Mouse (Mus musculus) midbrain, embryonic 15.5 days (tissue): Measurements from ENCODE around the gene Chrnb2. TPM values are rescaled to one million over a fixed set of nuclear protein-coding genes. Genes with fewer than 3 reads are reported as not detected.

Experiments used
- ATAC-seq: fragments of 200-750 bp; cut with Nextera tagmentation; replicated peaks from 2 replicates; pipeline ENCODE4 v1.8.0; 2017; ENCODE audit warnings: moderate TSS enrichment
- H3K27ac ChIP-seq: fragments of 300-500 bp; sonication (generic); 2 replicates; pipeline ENCODE4 v1.5.1; 2015; ENCODE audit warnings: mild to moderate bottlenecking, inconsistent platforms
- H3K27me3 ChIP-seq: fragments of 300-500 bp; sonication (generic); replicated peaks from 2 replicates; pipeline ENCODE4 v1.6.1; 2015; ENCODE audit warnings: inconsistent platforms
- H3K36me3 ChIP-seq: fragments of 300-500 bp; sonication (generic); replicated peaks from 2 replicates; pipeline ENCODE4 v1.6.1; 2015; ENCODE audit warnings: inconsistent platforms
- H3K4me1 ChIP-seq: fragments of 300-500 bp; sonication (generic); 2 replicates; pipeline ENCODE4 v1.6.1; 2015; ENCODE audit warnings: inconsistent platforms
- H3K4me2 ChIP-seq: fragments of 300-500 bp; sonication (generic); 2 replicates; pipeline ENCODE4 v1.6.1; 2015; ENCODE audit warnings: inconsistent platforms, mild to moderate bottlenecking, moderate library complexity
- H3K4me3 ChIP-seq: fragments of 300-500 bp; sonication (generic); 2 replicates; pipeline ENCODE4 v1.5.1; 2015; ENCODE audit warnings: mild to moderate bottlenecking, inconsistent platforms
- H3K9ac ChIP-seq: fragments of 300-500 bp; sonication (generic); 2 replicates; pipeline ENCODE4 v1.6.1; 2015; ENCODE audit warnings: mild to moderate bottlenecking, inconsistent platforms
- H3K9me3 ChIP-seq: fragments of 300-500 bp; sonication (generic); 2 replicates; pipeline ENCODE4 v1.6.1; 2016; ENCODE audit warnings: inconsistent platforms
- WGBS: fragments of 180-500 bp; shearing (Covaris S2); methylation state at CpG from one replicate; pipeline ENCODE4 v1.1.7; 2015; ENCODE audit warnings: mixed read lengths; 5-methylcytosine and 5-hydroxymethylcytosine counted together
- polyA plus RNA-seq: library from polyadenylated mRNA; unstranded; fragments of >200 nt; fragmentation: Nextera tagmentation; extraction: Ambion mirVana; gene quantifications from 2 replicates; pipeline ENCODE4 v1.2.1, GENCODE M21; 2015

Chrnb2 gene
- polyA plus RNA-seq, 1 experiment from 2014 or later, result 33.4 TPM

DNA sequence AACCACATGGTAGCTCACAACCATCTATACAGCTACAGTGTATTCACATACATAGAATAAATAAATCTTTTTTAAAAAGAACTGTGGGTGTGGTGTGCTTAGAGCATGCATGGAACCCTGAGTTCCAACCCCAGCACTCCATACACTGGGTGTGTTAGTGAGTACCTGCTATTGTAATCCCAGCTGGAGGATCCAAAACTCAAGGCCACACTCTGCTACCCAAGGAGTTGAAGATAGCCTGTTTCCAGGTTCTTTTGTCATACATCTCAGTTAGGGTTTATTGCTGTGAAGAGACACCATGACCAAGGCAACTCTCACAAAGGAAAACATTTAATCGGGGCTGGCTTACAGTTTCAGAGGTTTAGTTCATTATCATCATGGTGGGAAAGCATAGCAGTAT, 65.5 kb downstream of the Chrnb2 start:
- Histone ChIP-seq H3K4me1 (no peaks in the 10 kb centered on the region), H3K9ac (no peak overlapping the region), H3K4me3 (no peak overlapping the region), H3K27me3 (no peaks in the 10 kb centered on the region), H3K36me3 (no peaks in the 10 kb centered on the region), H3K27ac (no peak overlapping the region), H3K4me2 (no peak overlapping the region), H3K9me3 (no peaks in the 10 kb centered on the region)
- no peak for ATAC-seq
- 82% methylated on average over 1 of the region's 1 CpGs for WGBS

Other genes with a start within 250 kb of the Chrnb2 start
- gene Kcnn3, start 244.5 kb downstream of the Chrnb2 start, polyA plus RNA-seq, result 8.5 and 8.7 TPM in 2 replicates
- gene Adar, start 49.6 kb downstream of the Chrnb2 start, polyA plus RNA-seq, result 33.3 and 33.4 TPM in 2 replicates
- 13.4 and 13.8 TPM in 2 replicates for gene Ube2q1, start 9.0 kb upstream of the Chrnb2 start, polyA plus RNA-seq
- gene She, start 66.7 kb upstream of the Chrnb2 start, polyA plus RNA-seq, result 1.6 TPM in 2 replicates
- 1.1 and 1.2 TPM in 2 replicates for gene Il6ra, start 148.6 kb upstream of the Chrnb2 start, polyA plus RNA-seq
- gene Atp8b2, start 198.9 kb upstream of the Chrnb2 start, polyA plus RNA-seq, result 12.8 and 13.6 TPM in 2 replicates
- gene Hax1, start 234.1 kb upstream of the Chrnb2 start, polyA plus RNA-seq, result 106 and 121 TPM in 2 replicates